Mouse (Mus musculus): ENCODE results near the gene Ltb4r1. TPM values are rescaled to one million over a fixed set of nuclear protein-coding genes. Genes with fewer than 3 reads are reported as not detected.

The Ltb4r1 gene
- polyA plus RNA-seq (2012; rRNA removed) = 0.11 and 0.14 TPM in 2 replicates

DNA sequence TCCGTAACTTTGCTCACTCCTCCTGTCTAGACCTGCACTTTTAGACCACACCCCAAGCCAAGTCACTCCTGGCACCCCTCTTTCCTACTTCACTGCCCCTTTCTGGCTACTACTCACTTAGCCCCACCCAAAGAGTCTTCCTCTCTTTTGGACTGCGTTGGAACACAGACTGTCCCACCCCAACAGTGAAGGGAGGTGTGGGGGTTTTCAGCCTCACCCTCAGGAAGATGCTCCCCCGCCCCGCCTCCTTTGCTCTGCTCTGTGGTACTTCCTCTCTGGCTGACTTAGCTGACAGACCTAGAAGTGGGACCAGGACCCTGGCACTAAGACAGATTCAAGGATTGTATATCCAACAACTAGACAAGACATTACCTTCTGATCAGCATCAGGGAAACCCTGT, at the start of gene Ltb4r1:
Gene Ltb4r1 (plus strand): TSS at position 267 of the 400 bp plus-strand sequence.
- DNase-seq (ENCODE audit: extremely low spot score in 1 of 2, low spot score in 1 of 2) = no peak

DNA sequence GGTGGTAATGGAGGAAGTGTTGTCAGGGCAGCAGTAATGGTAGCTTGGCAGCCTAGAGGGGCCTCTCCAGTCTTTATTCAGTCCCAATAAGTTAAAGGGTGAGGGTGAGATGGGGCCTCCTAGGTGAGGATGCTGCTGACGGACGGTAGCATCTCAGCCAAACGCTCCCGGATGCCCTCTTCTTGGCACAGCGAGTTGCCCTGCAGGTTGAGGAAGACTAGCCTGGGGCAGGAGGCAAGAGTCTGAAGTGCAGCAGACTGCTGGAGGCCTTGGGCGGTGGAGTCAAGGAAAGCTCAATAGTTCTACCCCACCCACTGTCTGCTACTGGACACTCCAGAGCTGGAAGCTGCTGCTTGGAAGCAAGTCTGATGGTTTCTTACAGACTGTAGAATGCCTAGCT, 49.5 kb upstream of the Ltb4r1 start:
- no peak for DNase-seq (ENCODE audit: extremely low spot score in 1 of 2, low spot score in 1 of 2)

DNA sequence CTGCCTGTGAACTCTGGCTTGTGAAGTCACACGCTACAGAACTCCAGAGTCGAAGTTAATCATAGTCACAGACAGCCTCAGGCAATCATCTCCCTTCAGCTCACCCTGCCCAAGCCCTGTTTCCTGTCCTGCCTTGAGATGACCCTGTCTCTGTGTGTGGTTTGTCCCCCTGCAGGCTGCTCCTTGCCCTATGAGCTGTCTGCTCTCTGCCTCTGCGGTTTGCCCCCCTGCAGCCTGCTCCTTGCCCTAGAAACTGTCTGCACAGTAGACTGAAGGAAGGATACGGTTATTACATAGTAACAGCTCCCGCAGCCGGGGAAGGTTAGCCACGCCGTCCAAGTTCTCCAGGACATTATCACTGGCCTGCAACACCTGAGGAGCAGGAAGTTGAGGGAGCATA, 48.9 kb upstream of the Ltb4r1 start:
- DNase-seq (ENCODE audit: extremely low spot score in 1 of 2, low spot score in 1 of 2) = no peak

DNA sequence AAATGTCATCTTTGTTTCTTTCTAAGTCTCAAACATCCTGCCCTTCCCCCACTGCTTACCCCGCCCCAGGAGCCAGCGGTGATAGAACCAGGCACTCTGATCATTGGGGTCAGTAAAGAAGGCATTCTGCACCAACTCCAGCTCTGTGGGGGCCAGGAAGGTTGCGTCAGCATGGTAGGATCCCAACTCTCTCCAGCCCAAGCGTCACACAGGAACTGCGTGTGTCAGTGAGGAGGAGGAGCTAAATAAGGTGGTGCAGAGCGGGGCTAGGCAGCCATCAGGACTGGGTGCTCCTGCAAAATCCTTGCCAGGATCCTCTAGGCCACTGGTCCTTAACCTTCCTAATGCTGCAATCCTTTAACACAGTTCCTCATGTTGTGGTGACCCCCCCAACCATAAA, 46.0 kb upstream of the Ltb4r1 start:
- no peak for DNase-seq (ENCODE audit: extremely low spot score in 1 of 2, low spot score in 1 of 2)

DNA sequence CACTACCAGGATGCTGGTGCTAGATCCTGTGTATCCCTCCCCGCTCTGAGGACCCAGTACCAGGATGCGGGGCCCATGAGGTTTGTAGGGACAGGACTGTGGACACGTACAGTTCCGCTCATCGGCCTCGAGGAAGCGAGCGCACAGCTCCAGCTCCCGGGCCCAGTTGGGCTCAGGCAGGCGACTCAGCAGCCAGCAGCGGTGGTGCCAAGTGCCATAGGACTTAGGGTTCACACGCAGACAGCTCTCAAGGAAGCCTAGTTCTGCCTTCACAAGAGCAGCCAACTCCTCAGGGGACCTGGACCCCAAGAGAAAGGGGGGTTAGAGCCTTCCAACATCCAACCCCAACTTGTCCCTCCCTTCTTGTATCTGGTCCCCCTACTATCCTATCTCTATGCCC, 45.1 kb upstream of the Ltb4r1 start:
- no peak for DNase-seq (ENCODE audit: extremely low spot score in 1 of 2, low spot score in 1 of 2)

DNA sequence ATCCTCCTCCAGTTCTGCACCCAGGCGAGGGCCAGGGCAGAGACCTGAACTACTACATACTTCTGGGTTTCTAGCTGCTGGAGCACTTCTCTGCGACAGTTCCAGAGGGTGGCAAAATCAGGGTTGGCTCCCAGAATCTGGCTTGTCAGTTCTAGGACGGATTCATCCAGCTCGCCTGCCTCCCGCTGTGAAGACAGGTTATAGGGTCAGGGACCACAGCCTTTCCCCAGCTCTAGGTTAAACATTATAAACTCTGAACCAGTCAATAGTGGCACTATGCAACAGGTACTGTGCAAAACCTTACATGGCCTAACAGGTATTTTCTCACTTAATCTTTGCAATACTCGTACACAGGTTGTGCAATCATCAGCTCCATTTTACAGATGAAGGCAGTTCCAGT, 44.7 kb upstream of the Ltb4r1 start:
- no peak for DNase-seq (ENCODE audit: extremely low spot score in 1 of 2, low spot score in 1 of 2)

DNA sequence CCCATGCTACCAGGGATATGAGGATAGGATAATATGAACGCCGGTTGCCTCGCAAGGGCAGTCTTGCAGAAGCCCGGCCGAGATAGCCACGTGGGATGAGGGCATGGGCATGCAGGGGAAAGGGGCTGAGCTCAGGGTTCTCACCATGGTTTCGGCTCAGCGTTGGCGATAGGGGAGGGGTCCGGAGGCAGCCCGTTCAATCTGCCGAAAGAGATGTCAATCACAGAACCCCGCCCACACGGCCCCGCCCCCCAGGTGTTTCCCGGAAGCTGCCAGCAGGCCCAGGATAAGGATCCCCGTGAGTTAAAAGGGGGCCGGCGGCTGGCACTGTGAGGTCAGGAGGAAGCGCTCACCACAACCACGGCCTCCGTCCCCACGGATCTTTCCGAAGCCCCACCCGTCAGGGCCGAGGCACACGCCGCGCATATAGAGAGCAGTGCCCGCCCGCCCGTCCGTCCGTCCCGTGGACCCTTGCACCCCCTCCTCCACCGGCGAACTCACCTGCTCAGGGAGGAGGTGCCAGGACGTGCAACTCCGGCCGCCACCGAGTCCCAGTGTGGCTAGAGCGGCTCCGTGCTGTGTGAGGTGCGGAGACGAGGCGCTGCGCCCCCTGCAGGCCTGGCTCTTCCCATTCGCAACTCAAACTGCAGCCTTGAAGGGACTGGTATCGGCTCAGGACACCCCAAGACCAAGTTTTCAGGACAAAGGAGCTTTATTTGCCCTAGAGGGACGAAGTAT, 43.9 kb upstream of the Ltb4r1 start, which contains the start of gene Rabggta:
Gene Rabggta (minus strand): TSS at position 564 of the 738 bp plus-strand sequence.
- DNase-seq (ENCODE audit: extremely low spot score in 1 of 2, low spot score in 1 of 2) = peak; percentile 85 to 95

DNA sequence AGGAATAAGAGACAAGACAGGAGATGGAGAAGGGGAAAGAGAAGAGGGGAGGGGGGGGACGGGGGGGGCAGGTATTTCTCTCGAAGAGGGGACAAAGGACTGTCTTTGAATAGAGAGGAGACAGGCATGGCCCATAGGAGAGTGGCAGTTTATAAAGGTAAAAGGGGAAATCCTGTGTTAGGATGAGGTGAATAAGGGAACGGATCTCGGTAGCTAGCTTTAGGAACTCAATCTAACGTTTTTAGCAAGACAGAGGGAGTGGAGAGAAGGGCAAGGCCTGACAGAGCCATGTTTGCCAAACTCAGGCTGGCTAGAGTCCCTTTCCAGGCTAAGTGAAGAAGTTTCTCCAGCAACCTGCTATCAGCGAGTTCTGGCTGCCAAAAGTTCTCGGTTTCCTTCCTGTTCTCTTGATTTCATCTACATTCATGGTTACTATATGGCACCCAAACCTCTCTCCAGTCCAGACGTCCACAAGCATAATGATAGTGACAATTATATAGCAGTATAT, 43.3 kb upstream of the Ltb4r1 start:
- no peak for DNase-seq (ENCODE audit: extremely low spot score in 1 of 2, low spot score in 1 of 2)

DNA sequence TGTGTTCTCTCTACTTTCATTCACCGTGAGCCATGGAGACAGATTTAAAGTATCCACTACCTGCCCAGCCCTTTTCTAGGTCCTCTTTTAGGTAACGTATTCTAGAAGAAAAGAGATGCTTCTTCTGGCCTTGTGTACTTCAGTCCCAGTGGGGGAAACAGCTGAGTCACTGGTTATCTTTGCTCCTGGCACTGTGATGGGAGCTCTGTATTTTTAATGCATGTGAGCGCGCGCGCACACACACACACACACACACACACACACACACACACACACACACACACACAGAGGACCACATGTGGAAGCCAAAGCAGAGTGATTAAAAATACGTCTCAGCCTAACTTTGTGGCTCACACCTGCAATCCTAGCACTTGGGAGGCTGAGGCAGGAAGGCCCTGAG, 42.3 kb upstream of the Ltb4r1 start:
- no peak for DNase-seq (ENCODE audit: extremely low spot score in 1 of 2, low spot score in 1 of 2)

DNA sequence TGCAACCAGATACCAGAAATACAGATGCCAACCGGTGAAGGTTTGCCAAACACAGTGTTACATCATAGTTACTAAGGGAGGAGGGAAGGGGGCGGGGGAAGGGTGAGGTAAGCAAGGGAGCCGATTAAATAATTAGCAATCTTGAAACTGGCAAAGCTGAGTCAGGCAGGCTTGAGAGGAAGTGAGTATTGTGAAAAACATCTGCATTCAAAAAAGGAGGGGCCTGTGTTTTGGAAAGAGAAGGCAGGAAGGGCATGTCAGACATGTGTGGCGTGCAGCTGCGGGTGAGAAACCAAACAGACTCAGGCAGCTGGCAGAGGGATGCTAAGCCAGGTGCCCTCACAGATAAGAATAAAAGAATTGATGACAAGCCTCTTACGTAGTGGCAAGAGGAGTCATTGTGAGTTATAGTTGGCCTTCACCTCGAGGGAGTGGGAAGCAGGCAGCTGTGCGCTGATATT, 41.3 kb upstream of the Ltb4r1 start:
- no peak for DNase-seq (ENCODE audit: extremely low spot score in 1 of 2, low spot score in 1 of 2)

DNA sequence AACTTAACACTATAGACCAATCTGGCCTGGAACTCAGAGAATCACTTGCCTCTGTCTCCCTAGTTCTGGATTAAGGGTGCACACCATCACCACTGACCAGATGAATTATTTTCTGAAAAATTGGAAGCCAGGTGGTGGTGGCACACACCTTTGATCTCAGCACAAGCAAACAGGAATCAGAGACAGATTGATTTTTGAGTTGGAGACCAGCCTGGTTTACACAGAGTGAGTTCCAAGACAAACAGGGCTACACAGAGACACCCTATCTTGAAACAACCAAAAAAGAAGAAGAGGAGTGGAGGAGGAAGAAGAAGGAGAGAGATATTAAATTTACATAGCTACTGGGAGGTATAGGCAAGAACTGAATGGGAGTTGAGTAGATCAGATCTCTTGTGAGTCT, 39.5 kb upstream of the Ltb4r1 start:
- DNase-seq (ENCODE audit: extremely low spot score in 1 of 2, low spot score in 1 of 2) = no peak

DNA sequence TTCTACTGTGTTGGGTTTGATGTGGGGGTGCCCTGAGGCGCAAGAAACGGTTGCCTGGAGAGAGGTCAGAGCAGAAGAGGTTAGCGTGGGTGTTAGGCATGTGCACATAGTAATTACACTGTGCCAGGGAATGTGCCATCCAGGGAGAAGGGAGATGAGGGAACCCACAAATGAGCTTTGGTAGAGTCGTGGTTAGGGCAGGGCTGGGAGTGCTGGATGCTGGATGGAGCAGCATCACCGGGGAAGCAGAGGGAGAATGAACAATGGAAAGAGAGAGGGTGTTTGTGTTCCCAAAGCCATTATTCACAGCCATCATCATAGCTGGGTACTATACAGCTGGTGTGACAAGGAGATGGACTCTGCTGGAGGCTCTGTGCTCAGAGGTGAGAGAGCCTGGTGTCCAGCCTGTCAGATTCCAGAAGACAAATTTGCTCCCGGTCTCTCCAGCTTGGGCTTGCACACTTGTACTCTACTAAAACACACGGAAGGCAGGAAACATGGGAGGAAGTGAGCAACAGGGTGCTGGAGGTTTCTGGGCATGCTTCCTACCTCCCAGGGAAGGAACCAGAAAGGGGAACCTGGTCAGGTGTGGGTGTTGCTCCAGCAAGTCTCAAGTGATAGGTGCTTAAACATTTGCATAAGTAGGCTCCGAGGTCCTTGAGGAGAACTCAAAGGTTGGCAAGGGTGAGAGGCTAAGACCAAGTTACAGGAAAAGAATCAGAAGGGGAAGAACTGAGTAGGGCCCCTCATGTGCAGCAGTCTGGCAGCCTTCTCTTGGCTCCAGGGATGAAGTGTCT, 37.7 kb upstream of the Ltb4r1 start:
- no peak for DNase-seq (ENCODE audit: extremely low spot score in 1 of 2, low spot score in 1 of 2)

DNA sequence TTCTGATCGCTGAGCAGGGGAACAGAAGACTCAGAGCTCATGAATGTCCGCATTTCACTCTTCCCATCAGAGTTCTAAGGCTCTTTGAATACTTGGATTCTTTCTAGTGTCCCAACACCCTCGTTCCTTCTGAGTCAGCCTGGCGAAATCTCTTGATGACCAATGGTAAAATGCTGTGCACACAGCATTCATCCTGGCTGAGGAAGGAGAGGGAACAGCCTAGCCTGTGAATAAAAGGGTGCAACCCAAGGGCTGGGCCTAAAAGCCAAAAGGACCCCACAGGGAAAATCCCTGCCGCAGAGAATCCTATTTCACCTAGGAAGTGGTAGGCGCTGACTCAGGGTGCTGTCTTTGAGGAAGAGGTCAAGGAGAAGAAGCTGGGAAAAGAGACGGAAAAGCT, 35.6 kb upstream of the Ltb4r1 start:
- DNase-seq (ENCODE audit: extremely low spot score in 1 of 2, low spot score in 1 of 2) = no peak

DNA sequence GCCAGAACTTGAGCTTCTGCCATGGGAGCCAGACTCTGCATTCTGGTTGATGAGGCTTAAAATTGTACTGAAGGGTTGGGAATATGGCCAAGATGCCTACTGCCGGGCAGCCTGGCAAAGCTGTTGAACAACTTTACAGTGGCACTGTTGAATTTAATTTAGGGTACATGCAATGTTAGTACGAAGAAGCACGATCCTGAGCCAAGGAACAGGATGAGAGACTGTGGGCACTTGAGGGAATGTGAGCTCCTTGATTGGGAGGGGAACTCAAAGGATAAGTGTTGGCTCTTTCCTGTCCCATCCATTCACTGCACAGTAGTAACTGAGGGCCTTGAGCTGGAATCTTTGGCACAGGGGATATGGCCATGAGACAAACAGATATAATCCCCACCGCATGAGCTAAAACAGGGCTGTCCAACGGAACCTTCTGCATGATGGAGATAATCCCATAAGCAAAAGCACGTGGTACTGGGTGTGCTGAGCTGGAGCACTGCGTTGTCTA, 35.2 kb upstream of the Ltb4r1 start:
- DNase-seq (ENCODE audit: extremely low spot score in 1 of 2, low spot score in 1 of 2) = peak; percentile 27 to 69

DNA sequence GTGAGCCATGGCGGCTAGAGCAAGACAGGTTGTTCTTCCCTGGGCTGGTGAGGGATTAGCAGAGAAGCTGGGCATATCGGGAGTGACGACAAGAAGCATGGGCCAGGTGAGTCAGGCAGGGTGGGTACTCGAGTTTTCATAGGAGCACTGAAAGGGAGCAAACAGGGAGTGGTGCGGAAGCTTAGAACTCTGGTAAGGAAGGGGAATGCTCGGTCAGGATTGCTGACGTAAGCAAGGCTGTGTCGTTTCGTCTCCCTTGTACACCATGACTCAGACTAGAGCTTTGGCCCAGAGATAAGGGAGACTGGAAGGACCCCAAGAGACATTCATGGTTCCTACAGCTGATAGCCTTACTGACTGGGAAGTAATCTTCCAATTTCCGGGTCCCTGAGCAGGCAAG, 31.9 kb upstream of the Ltb4r1 start:
- DNase-seq (ENCODE audit: extremely low spot score in 1 of 2, low spot score in 1 of 2) = no peak

DNA sequence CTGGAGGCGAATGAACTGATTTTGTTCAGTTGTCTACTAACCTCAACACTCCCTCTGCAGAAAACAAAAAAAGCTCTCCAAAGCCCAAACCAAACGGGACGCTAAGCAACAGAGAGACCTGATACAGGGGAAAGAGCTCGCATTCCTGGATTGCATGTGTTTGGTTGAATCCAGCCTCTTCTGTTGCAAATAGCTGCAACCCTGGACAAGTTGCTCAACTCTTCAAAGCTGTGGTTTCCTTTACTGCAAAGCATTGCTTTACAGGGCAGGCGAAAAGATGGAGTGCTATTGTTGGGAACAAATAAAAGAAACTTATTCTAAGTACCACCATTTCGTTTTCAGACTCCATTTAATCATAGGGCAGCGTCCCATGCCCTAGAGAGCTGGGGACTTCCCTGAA, 30.9 kb upstream of the Ltb4r1 start:
- DNase-seq (ENCODE audit: extremely low spot score in 1 of 2, low spot score in 1 of 2) = no peak

DNA sequence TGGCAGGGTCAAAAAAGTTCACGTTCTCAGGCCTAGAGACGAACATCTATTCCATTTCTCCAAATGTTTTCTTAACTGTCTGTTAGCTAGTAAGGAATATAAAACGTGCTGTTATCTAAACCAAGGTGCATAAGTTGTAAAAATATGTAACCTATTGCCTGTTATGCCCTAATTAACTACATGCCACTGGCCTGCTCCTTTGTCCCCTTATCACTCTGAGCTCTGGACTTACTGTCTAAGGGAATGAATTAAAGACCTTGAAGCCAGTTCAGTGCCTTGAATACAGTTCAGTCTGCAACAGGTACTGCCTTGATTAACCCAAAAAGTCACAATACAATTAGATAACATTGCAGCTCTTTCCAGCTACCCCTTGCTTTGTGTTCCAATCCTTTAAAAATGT, 30.4 kb upstream of the Ltb4r1 start:
- no peak for DNase-seq (ENCODE audit: extremely low spot score in 1 of 2, low spot score in 1 of 2)

DNA sequence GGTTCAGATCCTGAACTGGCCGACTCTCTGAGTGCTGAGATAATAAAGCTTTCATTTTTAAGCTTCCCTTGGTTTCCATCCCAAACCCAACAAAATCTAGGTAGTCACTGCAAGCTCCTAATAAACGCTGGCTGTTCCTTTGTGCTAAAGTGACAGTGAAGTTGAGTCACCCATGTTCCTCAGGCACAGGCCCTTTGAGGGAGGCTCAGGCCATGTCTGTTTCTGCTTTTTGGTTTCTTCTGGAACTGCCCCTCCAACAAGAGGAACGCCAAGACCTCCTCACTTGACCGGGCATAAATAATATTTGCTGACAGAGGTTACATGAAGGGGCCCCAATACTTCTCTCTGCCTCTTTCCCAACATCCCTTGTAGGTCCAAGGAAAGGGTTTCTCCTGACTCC, 30.0 kb upstream of the Ltb4r1 start:
- DNase-seq (ENCODE audit: extremely low spot score in 1 of 2, low spot score in 1 of 2) = no peak

DNA sequence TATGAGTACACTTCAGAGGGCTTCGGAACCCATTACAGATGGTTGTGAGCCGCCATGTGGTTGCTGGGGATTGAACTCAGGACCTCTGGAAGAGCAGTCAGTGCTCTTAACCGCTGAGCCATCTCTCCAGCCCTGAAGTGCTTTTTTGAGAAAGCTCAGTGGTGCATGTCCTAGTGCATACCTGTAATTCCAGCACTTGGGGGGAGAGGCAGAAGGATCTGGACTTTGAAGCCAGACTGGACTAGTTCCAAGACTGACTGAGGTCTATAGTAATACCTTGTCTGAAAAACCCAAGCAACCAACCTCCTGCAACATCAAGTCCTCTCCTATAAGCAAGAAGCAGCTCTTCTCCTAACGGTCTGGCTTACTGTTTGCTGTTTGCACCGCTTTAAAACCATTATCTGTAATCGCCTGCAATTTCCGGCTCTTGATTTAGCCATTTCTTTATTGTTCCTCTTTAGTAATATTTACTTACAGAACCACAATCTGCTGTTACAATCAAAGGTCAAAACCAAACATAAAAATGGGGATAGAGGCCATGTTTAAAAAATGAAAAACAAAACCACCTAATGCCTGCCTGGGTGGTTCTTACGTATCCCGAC, 28.6 kb upstream of the Ltb4r1 start:
- DNase-seq (ENCODE audit: extremely low spot score in 1 of 2, low spot score in 1 of 2) = no peak

DNA sequence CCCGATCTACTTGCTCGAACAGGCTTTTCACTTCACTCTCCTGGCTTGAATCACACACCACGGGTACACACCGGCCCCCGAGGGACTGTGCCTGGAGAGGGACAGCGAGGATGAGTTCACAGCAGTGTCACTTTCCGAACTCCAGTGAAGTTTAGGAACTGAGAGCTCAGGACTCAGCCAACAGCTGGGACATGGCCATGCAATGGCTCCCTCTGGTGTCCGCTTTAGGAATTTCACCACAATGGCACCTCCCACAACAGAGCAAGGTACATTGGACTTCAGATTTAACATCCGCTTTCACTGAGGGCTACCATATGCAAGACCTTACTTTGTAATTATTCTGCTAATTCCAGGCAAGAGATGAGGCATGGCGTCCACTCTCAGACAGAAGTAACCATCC, 22.1 kb upstream of the Ltb4r1 start:
- DNase-seq (ENCODE audit: extremely low spot score in 1 of 2, low spot score in 1 of 2) = peak; percentile 57 to 94

DNA sequence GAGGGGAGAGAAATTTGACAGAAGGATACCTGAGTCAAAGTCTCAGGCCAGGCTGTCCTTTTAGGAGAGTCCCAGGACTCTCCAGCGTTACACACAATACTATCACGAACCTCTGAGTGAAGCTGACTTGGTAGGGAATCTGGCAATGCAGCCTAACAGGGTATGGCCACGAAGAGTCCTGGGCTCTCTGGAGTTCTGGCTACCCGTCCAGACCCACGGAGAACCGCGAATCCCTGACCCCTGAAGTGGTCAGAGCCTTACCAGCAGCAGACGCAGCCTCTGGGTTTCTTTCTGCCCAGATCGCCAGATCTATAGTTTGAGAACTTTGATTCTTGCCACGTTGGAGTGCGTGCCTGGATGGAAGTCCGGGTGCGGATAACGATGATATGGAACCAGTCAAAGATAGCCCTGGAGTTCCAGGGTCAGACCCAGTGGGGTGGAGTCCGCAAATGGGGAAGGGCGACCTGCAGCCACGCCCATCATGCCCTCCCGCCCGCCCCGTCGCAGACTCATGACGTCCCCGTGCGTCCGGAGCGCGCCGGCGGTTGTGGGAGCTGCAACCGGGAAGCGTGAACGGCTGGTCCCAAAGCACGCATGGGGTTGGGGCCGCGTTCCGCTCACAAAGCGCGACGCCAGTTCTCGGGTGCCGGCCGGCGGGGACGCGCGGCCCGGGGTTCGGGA, 20.4 kb upstream of the Ltb4r1 start, which contains the start of the genes Dhrs1 and Nop9:
Gene Dhrs1 (minus strand): TSS at position 511 of the 681 bp plus-strand sequence.
Gene Nop9 (plus strand): TSS at position 514 of the 681 bp plus-strand sequence.
- DNase-seq (ENCODE audit: extremely low spot score in 1 of 2, low spot score in 1 of 2) = peak; percentile 71 to 88
